Mouse (Mus musculus): ENCODE data around the gene Kmt2d.

GRCm38 (mm10) chr15:98861701-98862410 is 9.1 kb downstream of the Kmt2d start:
- no peak for TF ChIP-seq CTCF (IDR thresholded peaks at IDR 0.05; ENCODE audit: low read depth)
- no peak for TF ChIP-seq EP300 (IDR thresholded peaks at IDR 0.05; ENCODE audit: low read depth)
